ENCODE assay signal across 8 mouse cellular contexts in the genomic region with DNA sequence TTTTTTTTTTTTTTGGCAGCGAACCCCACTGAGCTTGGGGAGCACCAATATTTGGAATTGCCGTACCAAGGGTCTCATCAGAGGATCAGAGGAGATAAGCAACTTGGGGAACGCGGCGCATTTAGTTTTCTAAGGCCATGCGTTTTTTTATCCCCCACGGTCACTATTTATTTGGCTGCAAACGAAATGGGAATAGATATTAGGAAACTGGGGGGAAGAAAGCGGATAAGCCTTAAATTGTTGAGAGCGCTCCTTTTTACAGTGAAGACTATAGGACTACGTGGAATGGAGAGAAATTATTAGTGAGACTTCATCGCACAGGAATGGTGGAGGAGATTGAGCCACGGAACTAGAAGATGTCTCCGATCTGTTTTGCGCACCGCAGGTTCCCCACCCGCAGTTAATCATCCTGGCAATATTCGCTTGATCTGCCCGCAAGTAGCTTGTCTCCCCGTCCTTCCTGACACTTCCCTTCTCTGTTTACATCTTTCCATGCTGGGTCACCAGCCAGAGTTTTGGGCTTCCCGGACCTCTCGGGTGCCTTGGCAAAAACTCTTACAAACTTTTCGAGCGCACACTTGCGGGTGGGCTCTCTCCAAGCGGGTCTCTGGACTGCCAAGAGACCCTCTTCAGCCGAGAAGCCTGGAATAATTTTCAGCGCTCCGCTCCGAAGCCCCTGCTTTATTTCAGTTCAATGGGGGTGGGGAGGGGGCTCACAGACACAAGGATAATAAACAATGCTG.
DNase-seq lines count a peak whose midpoint lies in the region; ATAC-seq and TF ChIP-seq lines count a peak whose summit lies in the region.

No protein-coding gene starts in this region.

- WGBS in liver, adult 2 months: 67% methylated on average over 30 of the region's 30 CpGs
- WGBS in forebrain, embryonic 15.5 days: 1% methylated on average over 30 of the region's 30 CpGs
- WGBS in intestine, embryonic 15.5 days: 2% methylated on average over 30 of the region's 30 CpGs

- no peaks in the 10 kb centered on the region for H3K9me3 ChIP-seq in forebrain, embryonic 15.5 days
- no peaks in the 10 kb centered on the region for H3K9me3 ChIP-seq in intestine, embryonic 15.5 days

- H3K79me2 ChIP-seq in liver, adult 2 months (ENCODE audit: control insufficient read depth, insufficient read depth, low read length): no peaks in the 10 kb centered on the region

- TF ChIP-seq POLR2A in liver, adult 2 months (IDR thresholded peaks at IDR 0.05; ENCODE audit: extremely low read depth, insufficient read depth, low read length): no peak

- peak overlapping the region; percentile 69 for H3K4me2 ChIP-seq in forebrain, embryonic 15.5 days (replicated peaks)
- H3K4me2 ChIP-seq in intestine, embryonic 15.5 days (replicated peaks): peak overlapping the region; percentile 84

- peak overlapping the region; percentile 46 for H3K4me3 ChIP-seq in liver, adult 2 months (ENCODE audit: insufficient read depth, low read depth, low read length)
- H3K4me3 ChIP-seq in forebrain, embryonic 15.5 days: peak overlapping the region; percentile 42
- peak overlapping the region; percentile 34 for H3K4me3 ChIP-seq in intestine, embryonic 15.5 days (replicated peaks)

- H3K27ac ChIP-seq in liver, adult 2 months (replicated peaks; ENCODE audit: insufficient read depth, low read depth, low read length): peak overlapping the region; percentile 41; the same call in 1 of the 2 replicates
- peak overlapping the region; percentile 97 for H3K27ac ChIP-seq in forebrain, embryonic 15.5 days (replicated peaks)
- H3K27ac ChIP-seq in intestine, embryonic 15.5 days: no peak overlapping the region

- no peak for ATAC-seq in forebrain, embryonic 15.5 days (replicated peaks)
- ATAC-seq in intestine, embryonic 15.5 days: no peak

- H3K9ac ChIP-seq in liver, adult 2 months (ENCODE audit: low read depth, low read length): peak overlapping the region; percentile 60
- H3K9ac ChIP-seq in forebrain, embryonic 15.5 days (replicated peaks): peak overlapping the region; percentile 66
- peak overlapping the region; percentile 33; the same call in 1 of the 2 replicates for H3K9ac ChIP-seq in intestine, embryonic 15.5 days

- peaks cover 16% of the 10 kb centered on the region for H3K4me1 ChIP-seq in liver, adult 2 months (ENCODE audit: control insufficient read depth, insufficient read depth, low read length)
- H3K4me1 ChIP-seq in forebrain, embryonic 15.5 days: peaks cover 63% of the 10 kb centered on the region
- H3K4me1 ChIP-seq in intestine, embryonic 15.5 days (replicated peaks): peaks cover 18% of the 10 kb centered on the region

- TF ChIP-seq CTCF in liver, adult 2 months (IDR thresholded peaks at IDR 0.05; ENCODE audit: low read depth, low read length): no peak

- no peak for DNase-seq in liver, adult 2 months (ENCODE audit: extremely low read depth, low read depth, low spot score)
- DNase-seq in liver: no peak
- peak; percentile 32 to 46 for DNase-seq in lung, adult 18-20 months
- DNase-seq in retina, embryonic 14.5 days (ENCODE audit: low spot score): peak; percentile 45
- DNase-seq in spleen, postnatal 36 days (ENCODE audit: low spot score in 2 of 2): no peak
- DNase-seq in urinary bladder, postnatal 4 days (ENCODE audit: low spot score in 2 of 2): no peak

- H3K27me3 ChIP-seq in liver, adult 2 months (ENCODE audit: control insufficient read depth, insufficient read depth, low read length): no peaks in the 10 kb centered on the region
- no peaks in the 10 kb centered on the region for H3K27me3 ChIP-seq in forebrain, embryonic 15.5 days
- H3K27me3 ChIP-seq in intestine, embryonic 15.5 days (replicated peaks): 0 out of 2 replicates have a peak, but pooled peaks cover 7% of the 10 kb centered on the region

- no peaks in the 10 kb centered on the region for H3K36me3 ChIP-seq in liver, adult 2 months (ENCODE audit: control insufficient read depth, insufficient read depth, low read length)
- H3K36me3 ChIP-seq in forebrain, embryonic 15.5 days: no peaks in the 10 kb centered on the region
- no peaks in the 10 kb centered on the region for H3K36me3 ChIP-seq in intestine, embryonic 15.5 days

Comparison
In these comparisons a context has a peak if more than half of its experiments do, and no peak if none do; other contexts are left out.
1. DNase-seq: peak in lung, adult 18-20 months (2 of 2) and retina, embryonic 14.5 days (single experiment); none in liver, adult 2 months (single experiment), liver (single experiment), spleen, postnatal 36 days (0 of 2) and urinary bladder, postnatal 4 days (0 of 2).
2. Peak in every context shown above with its lines, with median percentiles within 50 percentile points of each other: H3K4me3 ChIP-seq and H3K9ac ChIP-seq.